Comparison of ENCODE assay signal across 16 mouse cellular contexts in the genomic region with DNA sequence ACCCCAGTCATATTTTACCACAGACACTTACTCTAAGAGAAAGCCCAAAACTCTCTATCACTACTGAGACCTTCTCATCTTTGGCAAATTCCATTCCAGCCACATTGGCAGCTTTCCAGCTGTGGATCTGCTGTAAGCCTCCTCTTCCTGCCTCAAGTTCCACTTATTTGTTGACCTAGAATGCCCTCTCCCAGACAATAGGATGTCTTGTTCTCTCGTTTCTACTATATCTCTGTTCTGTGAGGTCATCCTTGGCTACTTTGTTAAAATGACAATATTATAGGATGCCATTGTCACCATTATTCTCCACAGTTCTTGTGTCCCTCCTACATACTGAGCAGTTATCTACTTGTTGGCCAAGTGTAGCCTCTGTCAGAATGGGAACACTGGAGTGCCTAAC.
DNase-seq lines count a peak whose midpoint lies in the region; ATAC-seq lines count a peak whose summit lies in the region.
"Had no signal": no experiment of that assay in that cellular context is flagged by ENCODE, and none has a peak within 500 bp of the region (broad histone marks: within the 10 kb centered on the region; RNA-seq: fewer than 3 reads in every experiment).

No protein-coding gene starts in this region.

- H3K4me1 ChIP-seq in kidney, embryonic 15.5 days, result no peaks in the 10 kb centered on the region
- H3K4me1 ChIP-seq in midbrain, embryonic 15.5 days, result peaks cover 2% of the 10 kb centered on the region; the same call in 1 of the 2 replicates
- H3K4me1 ChIP-seq: limb, embryonic 15.5 days had no signal

- H3K36me3 ChIP-seq in kidney, embryonic 15.5 days, result no peaks in the 10 kb centered on the region
- no peaks in the 10 kb centered on the region for H3K36me3 ChIP-seq in midbrain, embryonic 15.5 days (replicated peaks)
- H3K36me3 ChIP-seq: embryonic facial prominence, embryonic 13.5 days; forebrain, embryonic 12.5 days; heart, embryonic 12.5 days; limb, embryonic 15.5 days had no signal

- no peak for ATAC-seq in cerebellum, adult (ENCODE audit: insufficient number of reproducible peaks, low FRiP score, low TSS enrichment)
- no peak for ATAC-seq in kidney, embryonic 15.5 days (replicated peaks; ENCODE audit: low FRiP score)
- no peak for ATAC-seq in midbrain, embryonic 15.5 days (replicated peaks)

- H3K27me3 ChIP-seq in kidney, embryonic 15.5 days, result no peaks in the 10 kb centered on the region
- no peaks in the 10 kb centered on the region for H3K27me3 ChIP-seq in midbrain, embryonic 15.5 days (replicated peaks)
- H3K27me3 ChIP-seq: embryonic facial prominence, embryonic 13.5 days; forebrain, embryonic 12.5 days; heart, embryonic 12.5 days; limb, embryonic 15.5 days had no signal

- no peak overlapping the region for H3K27ac ChIP-seq in kidney, embryonic 15.5 days
- H3K27ac ChIP-seq in midbrain, embryonic 15.5 days, result no peak overlapping the region
- H3K27ac ChIP-seq: embryonic facial prominence, embryonic 13.5 days; forebrain, embryonic 12.5 days; gastrocnemius, adult 2 months; hindbrain, embryonic 14.5 days; limb, embryonic 15.5 days had no signal

- no peak overlapping the region for H3K4me2 ChIP-seq in kidney, embryonic 15.5 days
- no peak overlapping the region for H3K4me2 ChIP-seq in midbrain, embryonic 15.5 days
- H3K4me2 ChIP-seq: embryonic facial prominence, embryonic 13.5 days; forebrain, embryonic 12.5 days; heart, embryonic 12.5 days; hindbrain, embryonic 14.5 days; limb, embryonic 15.5 days; midbrain, embryonic 11.5 days had no signal

- no peak overlapping the region for H3K9ac ChIP-seq in kidney, embryonic 15.5 days
- no peak overlapping the region for H3K9ac ChIP-seq in midbrain, embryonic 15.5 days
- H3K9ac ChIP-seq: embryonic facial prominence, embryonic 13.5 days; forebrain, embryonic 12.5 days; heart, embryonic 12.5 days; hindbrain, embryonic 14.5 days; limb, embryonic 15.5 days had no signal

- WGBS in kidney, embryonic 15.5 days, result 38% methylated on average over 1 of the region's 1 CpGs
- WGBS in midbrain, embryonic 15.5 days, result 58% methylated on average over 1 of the region's 1 CpGs

- no peaks in the 10 kb centered on the region for H3K9me3 ChIP-seq in kidney, embryonic 15.5 days (replicated peaks)
- H3K9me3 ChIP-seq in midbrain, embryonic 15.5 days, result no peaks in the 10 kb centered on the region
- H3K9me3 ChIP-seq: embryonic facial prominence, embryonic 13.5 days; forebrain, embryonic 12.5 days; heart, embryonic 12.5 days; limb, embryonic 15.5 days had no signal

- peak; percentile 8 for DNase-seq in cerebellum, adult 9-11 months
- DNase-seq in kidney, adult 9 months, result peak; percentile 27
- peak; percentile 63 for DNase-seq in 3T3-L1 (ENCODE audit: low read depth, low spot score)
- peak; percentile 12 for DNase-seq in adipocyte (ENCODE audit: low spot score)
- DNase-seq in neural tube, embryonic 10.5 days (ENCODE audit: extremely low spot score, low spot score), result no peak
- DNase-seq: adrenal gland, adult 2 months; gastrocnemius, adult 2 months had no signal

- H3K4me3 ChIP-seq in kidney, embryonic 15.5 days (replicated peaks), result no peak overlapping the region
- no peak overlapping the region for H3K4me3 ChIP-seq in midbrain, embryonic 15.5 days
- H3K4me3 ChIP-seq: embryonic facial prominence, embryonic 13.5 days; forebrain, embryonic 12.5 days; gastrocnemius, adult 2 months; heart, embryonic 12.5 days; limb, embryonic 15.5 days had no signal
